Mouse (Mus musculus): ENCODE measurements around the gene Card10. TPM values are rescaled to one million over a fixed set of nuclear protein-coding genes. Genes with fewer than 3 reads are reported as not detected.
A peak's percentile ranks its signal among the peaks of the same experiment; 100 is the strongest.

Card10 gene
- polyA plus RNA-seq, 1 experiment from 2014 or later = 2.6 TPM

DNA sequence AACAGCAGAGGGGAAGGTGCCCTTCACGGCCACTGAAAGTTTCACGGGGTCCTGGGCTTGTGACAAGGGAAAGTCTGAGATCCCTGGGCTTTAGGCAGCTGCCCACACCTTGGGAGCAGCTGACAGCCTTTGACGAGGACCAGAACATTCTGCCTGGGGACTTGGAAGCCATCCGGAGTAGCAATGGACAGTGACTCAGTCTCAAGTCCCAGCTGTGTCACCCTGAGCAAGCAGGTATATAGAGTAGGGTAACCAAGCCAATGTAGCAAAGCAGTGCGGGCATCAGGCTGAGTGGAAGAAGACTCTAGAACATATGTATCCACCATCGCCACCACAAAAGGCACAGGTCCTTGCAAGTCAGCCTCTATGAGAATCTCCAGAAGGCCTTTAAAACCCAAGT is 65.7 kb downstream of the Card10 start:
- WGBS = 48% methylated on average over 6 of the region's 6 CpGs
- H3K4me1 ChIP-seq (replicated peaks) = peaks cover 33% of the 10 kb centered on the region
- no peak overlapping the region for H3K4me2 ChIP-seq
- no peak for ATAC-seq (ENCODE audit: low FRiP score, low read depth)
- H3K27me3 ChIP-seq = no peaks in the 10 kb centered on the region
- H3K36me3 ChIP-seq = no peaks in the 10 kb centered on the region
- H3K4me3 ChIP-seq = no peak overlapping the region
- peak overlapping the region; percentile 90 for H3K27ac ChIP-seq (replicated peaks)
- no peaks in the 10 kb centered on the region for H3K9me3 ChIP-seq
- H3K9ac ChIP-seq = no peak overlapping the region

DNA sequence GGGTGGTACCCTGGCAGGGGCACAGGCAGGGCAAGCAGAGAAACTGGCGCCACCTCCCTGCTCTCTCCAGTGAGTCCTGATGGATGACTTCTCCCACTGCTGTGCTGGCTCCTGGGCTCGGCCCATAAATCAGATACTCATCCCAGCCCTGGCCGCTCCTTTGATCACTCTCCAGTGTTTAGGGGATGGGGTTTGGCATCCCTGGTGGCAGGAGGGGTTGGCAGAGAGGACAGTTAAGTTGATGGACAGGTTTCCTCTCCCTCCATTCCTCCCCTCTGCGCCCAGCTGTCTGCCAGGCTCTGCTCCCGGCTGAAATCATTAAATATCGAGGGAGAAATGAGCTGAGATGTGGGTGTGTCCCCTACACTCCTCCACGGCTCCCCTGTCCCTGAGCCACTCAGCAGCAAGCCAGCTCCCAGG is 66.2 kb downstream of the Card10 start:
- 5% methylated on average over 7 of the region's 7 CpGs for WGBS
- Histone ChIP-seq H3K4me1 (replicated peaks) (peaks cover 33% of the 10 kb centered on the region), H3K9ac (no peak overlapping the region), H3K36me3 (no peaks in the 10 kb centered on the region), H3K4me3 (no peak overlapping the region), H3K4me2 (no peak overlapping the region), H3K9me3 (no peaks in the 10 kb centered on the region), H3K27ac (replicated peaks) (peak overlapping the region; percentile 90), H3K27me3 (no peaks in the 10 kb centered on the region)
- ATAC-seq (ENCODE audit: low FRiP score, low read depth) = peak; percentile 76

DNA sequence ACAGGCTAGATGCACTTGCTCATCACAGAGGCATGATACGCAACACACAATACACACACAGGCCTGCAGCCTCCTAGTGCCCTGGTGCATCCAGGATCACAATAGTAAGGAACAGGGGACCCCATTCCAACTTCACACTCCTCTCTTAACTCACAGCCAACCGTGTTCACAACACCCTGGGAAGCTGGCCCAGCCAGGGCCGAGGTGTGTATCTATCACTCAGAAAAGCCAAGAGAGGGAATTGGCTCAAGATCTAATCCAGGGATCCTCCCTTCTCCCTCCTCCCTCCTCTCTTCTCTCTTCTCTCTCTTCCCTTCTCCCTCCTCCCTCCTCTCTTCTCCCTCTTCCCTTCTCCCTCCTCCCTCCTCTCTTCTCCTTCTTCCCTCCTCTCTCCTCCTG is 66.7 kb downstream of the Card10 start:
- Histone ChIP-seq H3K9ac (no peak overlapping the region), H3K27ac (replicated peaks) (peak overlapping the region; percentile 90), H3K36me3 (no peaks in the 10 kb centered on the region), H3K4me3 (no peak overlapping the region), H3K4me1 (replicated peaks) (peaks cover 33% of the 10 kb centered on the region), H3K4me2 (0 out of 2 replicates have a peak overlapping the region, but pooled peaks have one; percentile 33), H3K27me3 (no peaks in the 10 kb centered on the region), H3K9me3 (no peaks in the 10 kb centered on the region)
- WGBS = 40% methylated on average over 3 of the region's 3 CpGs
- ATAC-seq (ENCODE audit: low FRiP score, low read depth) = peak; percentile 12; the same call in 1 of the 2 replicates

DNA sequence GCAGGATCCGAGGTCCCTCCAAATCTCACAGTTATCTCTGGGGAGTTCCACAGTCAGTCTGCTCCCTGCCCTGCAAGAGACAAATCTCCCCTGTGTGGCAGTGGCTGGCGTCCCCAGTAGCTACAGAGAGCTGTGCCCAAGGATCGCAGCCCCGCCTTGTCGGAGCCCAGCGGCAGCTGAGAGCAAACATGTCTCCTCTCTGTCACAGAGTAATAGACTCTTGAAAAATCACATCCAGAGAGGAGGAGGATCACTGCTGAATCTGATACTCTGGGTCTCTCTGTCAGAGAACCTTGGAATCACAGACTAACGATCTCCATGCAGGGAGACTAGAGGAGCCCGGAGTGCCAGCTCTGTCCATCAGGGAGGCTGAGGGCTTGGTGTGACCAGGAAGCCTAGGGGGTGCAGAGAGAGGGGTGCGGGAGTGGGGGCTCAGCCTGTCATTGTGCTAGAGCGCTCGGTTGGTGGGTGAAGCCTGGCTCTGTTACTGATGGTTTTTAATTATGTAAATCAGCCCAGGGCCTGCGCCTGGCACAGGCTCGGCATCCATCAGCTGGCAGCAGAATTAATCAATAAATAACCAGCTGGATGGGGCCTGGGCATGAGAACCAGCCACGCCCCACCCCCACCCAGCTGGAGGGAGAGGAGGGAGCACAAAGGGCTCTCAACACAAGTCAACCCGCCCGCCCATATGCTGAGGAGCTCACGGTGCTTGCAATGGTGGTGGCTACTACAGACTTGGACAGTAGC is 67.2 kb downstream of the Card10 start:
- ATAC-seq (ENCODE audit: low FRiP score, low read depth) = peak; percentile 82
- Histone ChIP-seq H3K4me1 (replicated peaks) (peaks cover 33% of the 10 kb centered on the region), H3K27me3 (no peaks in the 10 kb centered on the region), H3K9ac (peak overlapping the region; percentile 26; the same call in 1 of the 2 replicates), H3K27ac (replicated peaks) (peak overlapping the region; percentile 90), H3K4me3 (no peak overlapping the region), H3K36me3 (no peaks in the 10 kb centered on the region), H3K9me3 (no peaks in the 10 kb centered on the region), H3K4me2 (peak overlapping the region; percentile 33)
- WGBS = 11% methylated on average over 17 of the region's 17 CpGs

DNA sequence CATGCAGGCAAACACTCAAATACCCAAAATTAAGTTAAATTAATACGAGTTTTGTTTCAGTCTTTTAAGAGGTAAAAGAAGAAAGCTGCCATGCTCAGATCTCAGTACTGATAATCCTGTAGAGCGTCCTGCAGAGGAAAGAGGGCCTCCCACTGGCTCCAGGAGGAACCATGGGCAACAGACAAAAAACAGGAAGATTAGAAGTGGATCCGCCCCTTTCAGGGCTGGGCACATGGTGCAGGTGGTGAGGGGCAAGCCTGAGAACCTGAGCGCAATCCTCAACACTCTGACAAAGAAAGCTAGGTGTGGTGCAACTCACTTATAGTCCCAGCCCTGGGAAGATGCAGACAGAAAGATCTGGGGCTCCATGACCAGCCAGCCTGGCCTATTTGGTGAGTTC is 71.0 kb downstream of the Card10 start:
- H3K4me1 ChIP-seq (replicated peaks) = peaks cover 22% of the 10 kb centered on the region
- ATAC-seq (ENCODE audit: low FRiP score, low read depth) = no peak
- H3K4me3 ChIP-seq = no peak overlapping the region

DNA sequence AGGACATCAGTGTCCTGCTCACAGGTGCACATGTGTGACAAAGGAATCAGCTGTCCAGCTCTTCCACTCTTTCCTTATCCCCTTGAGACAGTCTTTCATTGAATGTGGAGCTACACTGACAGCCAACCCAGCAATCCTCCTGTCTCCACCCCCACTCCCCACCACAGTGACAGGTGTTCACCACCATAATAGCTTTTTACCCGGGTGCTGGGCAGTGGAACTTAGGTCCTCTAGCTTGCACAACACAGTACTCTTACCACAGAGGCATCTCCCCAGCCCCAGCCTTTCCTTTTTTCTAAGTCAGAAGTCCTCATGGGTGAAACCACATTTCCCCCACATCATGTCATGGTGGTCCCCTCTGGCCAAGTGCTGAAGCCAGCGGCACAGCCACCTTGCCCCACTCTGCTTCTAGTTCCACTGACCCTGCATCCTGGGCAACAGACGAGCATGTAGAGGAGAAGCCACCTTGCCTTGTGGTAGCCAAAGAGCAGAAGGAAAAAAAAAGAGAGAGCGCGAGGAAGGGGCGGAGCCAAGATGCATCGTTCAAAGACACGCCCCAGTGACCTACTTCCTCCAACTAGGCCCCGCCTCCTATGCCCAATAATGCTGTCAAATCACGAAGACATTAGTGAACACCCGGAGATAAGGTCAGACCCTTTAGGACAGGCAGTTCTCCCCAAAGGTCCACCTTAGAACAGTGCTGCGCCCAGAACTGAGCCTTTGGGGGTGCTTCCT is 72.4 kb downstream of the Card10 start:
- Histone ChIP-seq H3K9me3 (no peaks in the 10 kb centered on the region), H3K27ac (replicated peaks) (no peak overlapping the region), H3K9ac (no peak overlapping the region), H3K4me3 (no peak overlapping the region), H3K27me3 (no peaks in the 10 kb centered on the region), H3K4me1 (replicated peaks) (peaks cover 9% of the 10 kb centered on the region), H3K4me2 (no peak overlapping the region), H3K36me3 (no peaks in the 10 kb centered on the region)
- WGBS = 83% methylated on average over 12 of the region's 12 CpGs
- ATAC-seq (ENCODE audit: low FRiP score, low read depth) = no peak

More for the DNA sequence above, 71.0 kb downstream of the Card10 start:
- Histone ChIP-seq H3K27me3 (no peaks in the 10 kb centered on the region), H3K4me2 (no peak overlapping the region), H3K27ac (replicated peaks) (no peak overlapping the region), H3K9me3 (no peaks in the 10 kb centered on the region), H3K36me3 (no peaks in the 10 kb centered on the region), H3K9ac (no peak overlapping the region)
- 67% methylated on average over 4 of the region's 4 CpGs for WGBS

DNA sequence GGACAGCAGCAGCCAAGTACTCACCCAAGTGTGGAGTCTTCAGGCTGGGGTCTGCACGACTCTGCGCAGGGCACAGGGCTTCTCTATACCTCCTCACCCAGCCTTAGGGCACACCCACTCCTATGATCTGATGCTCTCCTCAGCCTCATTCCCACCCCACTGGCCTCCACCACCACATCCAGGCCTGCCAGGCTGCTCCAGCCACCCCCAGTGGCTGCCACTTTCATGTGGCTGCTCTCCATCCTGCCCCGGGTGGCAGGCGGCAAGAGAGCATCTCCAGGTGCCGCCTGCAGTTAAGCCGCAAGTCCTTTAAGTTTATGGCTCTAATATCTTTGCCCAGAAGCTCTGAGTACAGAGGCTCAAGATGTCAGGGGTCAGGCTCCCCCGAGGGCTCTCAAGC is 76.1 kb downstream of the Card10 start:
- no peak for ATAC-seq (ENCODE audit: low FRiP score, low read depth)
- Histone ChIP-seq H3K9me3 (no peaks in the 10 kb centered on the region), H3K9ac (no peak overlapping the region), H3K4me3 (no peak overlapping the region), H3K27me3 (no peaks in the 10 kb centered on the region), H3K27ac (replicated peaks) (no peak overlapping the region), H3K4me2 (no peak overlapping the region), H3K4me1 (replicated peaks) (no peaks in the 10 kb centered on the region), H3K36me3 (no peaks in the 10 kb centered on the region)
- WGBS = 78% methylated on average over 7 of the region's 7 CpGs

Other genes with a start within 250 kb of the Card10 start
- 5.4 and 5.6 TPM in 2 replicates for gene Rac2, start 230.3 kb downstream of the Card10 start, polyA plus RNA-seq (2015; fragmentation: Nextera tagmentation; extraction: Ambion mirVana)
- 6.7 and 7.0 TPM in 2 replicates for gene Cyth4, start 206.0 kb downstream of the Card10 start, polyA plus RNA-seq (2015; fragmentation: Nextera tagmentation; extraction: Ambion mirVana)
- gene Elfn2, start 84.3 kb downstream of the Card10 start, polyA plus RNA-seq (2015; fragmentation: Nextera tagmentation; extraction: Ambion mirVana) = 10.6 and 11.7 TPM in 2 replicates
- 21.5 and 42.1 TPM in 2 replicates for gene Mfng, start 29.6 kb downstream of the Card10 start, polyA plus RNA-seq (2015; fragmentation: Nextera tagmentation; extraction: Ambion mirVana)
- gene Cdc42ep1, start 39.6 kb upstream of the Card10 start, polyA plus RNA-seq (2015; fragmentation: Nextera tagmentation; extraction: Ambion mirVana) = 14.7 and 15.5 TPM in 2 replicates
- gene Lgals2, start 52.5 kb upstream of the Card10 start, polyA plus RNA-seq (2015; fragmentation: Nextera tagmentation; extraction: Ambion mirVana) = 0.68 TPM in 1 of 2 replicates, not detected in the other
- 44.7 and 51.9 TPM in 2 replicates for gene Gga1, start 74.1 kb upstream of the Card10 start, polyA plus RNA-seq (2015; fragmentation: Nextera tagmentation; extraction: Ambion mirVana)
- not detected in 2 replicates for gene Gm49510, start 96.6 kb upstream of the Card10 start, polyA plus RNA-seq (2015; fragmentation: Nextera tagmentation; extraction: Ambion mirVana)
- gene Sh3bp1, start 96.7 kb upstream of the Card10 start, polyA plus RNA-seq (2015; fragmentation: Nextera tagmentation; extraction: Ambion mirVana) = 4.2 and 4.5 TPM in 2 replicates
- gene Pdxp, start 110.9 kb upstream of the Card10 start, polyA plus RNA-seq (2015; fragmentation: Nextera tagmentation; extraction: Ambion mirVana) = 96.1 and 110 TPM in 2 replicates
- 113 and 134 TPM in 2 replicates for gene Lgals1, start 123.7 kb upstream of the Card10 start, polyA plus RNA-seq (2015; fragmentation: Nextera tagmentation; extraction: Ambion mirVana)
- gene Nol12, start 131.9 kb upstream of the Card10 start, polyA plus RNA-seq (2015; fragmentation: Nextera tagmentation; extraction: Ambion mirVana) = 57.3 and 69.1 TPM in 2 replicates
- gene Triobp, start 144.7 kb upstream of the Card10 start, polyA plus RNA-seq (2015; fragmentation: Nextera tagmentation; extraction: Ambion mirVana) = 42.7 and 43.3 TPM in 2 replicates
- 214 and 226 TPM in 2 replicates for gene H1f0, start 225.4 kb upstream of the Card10 start, polyA plus RNA-seq (2015; fragmentation: Nextera tagmentation; extraction: Ambion mirVana)
- gene Galr3, start 238.8 kb upstream of the Card10 start, polyA plus RNA-seq (2015; fragmentation: Nextera tagmentation; extraction: Ambion mirVana) = 0.13 and 0.38 TPM in 2 replicates